Mouse (Mus musculus) neural tube, embryonic 10.5 days (tissue): ENCODE results near the gene Nek7.

Experiments
- DNase-seq: peaks from one replicate; pipeline ENCODE4 v3.0.0-alpha.2; 2017; ENCODE audit warnings: low spot score; ENCODE audit errors: extremely low spot score

The Nek7 gene

GRCm38 (mm10) chr1:138619996-138620461, at the start of gene Nek7:
Gene Nek7, minus strand, starts transcription at chr1:138620141.
- peak; percentile 19 for DNase-seq

GRCm38 (mm10) chr1:138662342-138662741, 42.4 kb upstream of the Nek7 start:
- no peak for DNase-seq

- DNase-seq = no peak
Measured at GRCm38 (mm10) chr1:138654212-138654611, 34.3 kb upstream of the Nek7 start.

GRCm38 (mm10) chr1:138644991-138645390, 25.1 kb upstream of the Nek7 start:
- no peak for DNase-seq

- no peak for DNase-seq
Measured at GRCm38 (mm10) chr1:138643306-138643830, 23.4 kb upstream of the Nek7 start.

GRCm38 (mm10) chr1:138640934-138641461, 21.1 kb upstream of the Nek7 start:
- DNase-seq = no peak

- DNase-seq = no peak
Measured at GRCm38 (mm10) chr1:138637850-138638249, 17.9 kb upstream of the Nek7 start.

GRCm38 (mm10) chr1:138634561-138634960, 14.6 kb upstream of the Nek7 start:
- DNase-seq = no peak

GRCm38 (mm10) chr1:138628919-138629318, 9.0 kb upstream of the Nek7 start:
- DNase-seq = no peak

- no peak for DNase-seq
Measured at GRCm38 (mm10) chr1:138628486-138628885, 8.5 kb upstream of the Nek7 start.

GRCm38 (mm10) chr1:138627804-138628203, 7.9 kb upstream of the Nek7 start:
- no peak for DNase-seq

- DNase-seq = no peak
Measured at GRCm38 (mm10) chr1:138626288-138626687, 6.3 kb upstream of the Nek7 start.

GRCm38 (mm10) chr1:138623870-138624269, 3.9 kb upstream of the Nek7 start:
- no peak for DNase-seq

GRCm38 (mm10) chr1:138622831-138623230, 2.9 kb upstream of the Nek7 start:
- DNase-seq = no peak

- no peak for DNase-seq
Measured at GRCm38 (mm10) chr1:138622431-138622830, 2.5 kb upstream of the Nek7 start.

GRCm38 (mm10) chr1:138619114-138619971, 598 bp downstream of the Nek7 start:
- DNase-seq = peak; percentile 96

- peak; percentile 74 for DNase-seq
Measured at GRCm38 (mm10) chr1:138618012-138618354, 2.0 kb downstream of the Nek7 start.

GRCm38 (mm10) chr1:138617279-138618011, 2.5 kb downstream of the Nek7 start:
- peak; percentile 18 for DNase-seq

- DNase-seq = no peak
Measured at GRCm38 (mm10) chr1:138615388-138615787, 4.6 kb downstream of the Nek7 start.

GRCm38 (mm10) chr1:138614552-138615287, 5.2 kb downstream of the Nek7 start:
- DNase-seq = no peak

- DNase-seq = no peak
Measured at GRCm38 (mm10) chr1:138612177-138612576, 7.8 kb downstream of the Nek7 start.
